Mouse (Mus musculus): ENCODE measurements at regions not wholly inside any gene's neighbourhood (a gene's known extent, or its start where the extent isn't known, plus 50 kb on each side); places are given as distances from the start of the nearest gene placed in this dataset.

DNA sequence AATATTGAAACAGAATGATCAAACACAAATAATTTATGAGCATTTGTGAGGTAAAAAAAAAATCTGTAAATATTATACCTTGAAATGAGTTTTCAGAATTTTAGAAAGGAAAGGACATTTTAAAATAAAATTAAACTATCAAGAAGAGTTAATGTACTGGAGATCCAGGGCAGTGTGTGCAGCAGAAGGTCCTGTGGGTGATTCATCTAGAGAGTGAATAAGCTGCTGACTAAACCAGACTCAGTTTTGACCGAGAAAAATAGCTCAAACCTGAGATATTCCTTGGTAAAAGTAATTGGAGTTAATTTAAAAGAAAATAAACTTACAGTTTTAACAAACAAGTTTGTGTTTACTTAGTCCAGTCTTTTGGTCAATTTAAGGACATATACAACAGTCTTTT, 1118.6 kb upstream of the Celf2 start:
- Histone ChIP-seq H3K9ac (no peak overlapping the region), H3K4me3 (no peak overlapping the region), H3K9me3 (replicated peaks) (no peaks in the 10 kb centered on the region), H3K4me2 (replicated peaks) (no peak overlapping the region), H3K27me3 (no peaks in the 10 kb centered on the region), H3K27ac (no peak overlapping the region), H3K4me1 (no peaks in the 10 kb centered on the region), H3K36me3 (no peaks in the 10 kb centered on the region)
- no peak for ATAC-seq (ENCODE audit: low FRiP score)
- 84% methylated on average over 1 of the region's 1 CpGs for WGBS

DNA sequence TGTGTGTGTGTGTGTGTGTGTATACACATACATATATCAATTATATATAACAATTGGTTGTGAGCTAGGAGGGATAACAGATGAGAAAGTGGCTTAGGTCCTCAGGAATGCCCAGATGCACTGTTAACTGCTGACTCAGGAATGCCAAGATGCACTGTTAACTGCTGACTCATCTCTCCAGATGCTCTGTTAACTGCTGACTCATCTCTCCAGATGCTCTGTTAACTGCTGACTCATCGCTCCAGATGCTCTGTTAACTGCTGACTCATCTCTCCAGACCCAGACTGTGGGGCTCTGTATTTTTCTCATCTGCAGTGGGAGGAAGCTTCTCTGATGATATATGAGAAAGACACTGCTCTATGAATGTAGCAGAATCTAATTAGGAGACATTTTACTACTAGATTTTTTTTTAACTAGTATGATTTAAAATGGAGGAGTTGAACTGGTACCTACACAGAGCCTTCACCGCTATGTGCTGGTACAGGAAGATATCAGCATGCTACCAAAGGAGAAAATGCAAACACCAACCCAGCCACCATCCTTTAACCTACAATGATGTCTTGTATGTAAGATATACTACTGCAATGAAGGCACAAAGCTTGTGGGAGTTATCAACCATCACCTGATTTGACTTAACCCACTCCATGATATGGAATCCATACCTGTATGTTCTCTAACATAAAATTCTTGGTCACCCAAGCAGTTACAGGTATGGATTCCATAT, 1119.3 kb upstream of the Celf2 start:
- Histone ChIP-seq H3K9ac (no peak overlapping the region), H3K4me3 (no peak overlapping the region), H3K4me1 (no peaks in the 10 kb centered on the region), H3K27ac (no peak overlapping the region), H3K9me3 (replicated peaks) (no peaks in the 10 kb centered on the region), H3K4me2 (replicated peaks) (no peak overlapping the region), H3K27me3 (no peaks in the 10 kb centered on the region), H3K36me3 (no peaks in the 10 kb centered on the region)
- 94% methylated on average over 2 of the region's 2 CpGs for WGBS
- ATAC-seq (ENCODE audit: low FRiP score), result no peak

DNA sequence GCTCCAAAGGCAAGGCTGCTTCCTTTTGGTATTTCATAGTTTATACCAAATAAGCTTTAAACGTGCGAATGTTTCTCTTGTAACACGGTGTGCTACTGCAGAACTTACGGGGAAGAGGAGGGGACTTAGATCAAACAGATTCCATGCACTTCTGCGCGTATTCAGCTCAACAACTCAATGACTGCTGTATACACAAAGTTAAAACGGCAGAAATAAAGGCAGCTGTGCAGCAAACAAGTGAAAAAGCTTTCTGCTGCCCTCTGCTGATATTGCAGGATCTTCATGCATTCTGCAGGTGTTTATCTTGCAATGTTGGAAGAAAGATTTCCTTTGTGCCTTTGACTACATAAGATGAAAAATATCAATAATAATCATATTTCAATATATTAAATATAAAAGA, 1128.7 kb upstream of the Celf2 start:
- Histone ChIP-seq H3K27ac (no peak overlapping the region), H3K27me3 (no peaks in the 10 kb centered on the region), H3K4me3 (no peak overlapping the region), H3K9ac (no peak overlapping the region), H3K4me2 (replicated peaks) (no peak overlapping the region), H3K9me3 (replicated peaks) (no peaks in the 10 kb centered on the region), H3K4me1 (no peaks in the 10 kb centered on the region), H3K36me3 (no peaks in the 10 kb centered on the region)
- 49% methylated on average over 7 of the region's 7 CpGs for WGBS
- no peak for ATAC-seq (ENCODE audit: low FRiP score)

DNA sequence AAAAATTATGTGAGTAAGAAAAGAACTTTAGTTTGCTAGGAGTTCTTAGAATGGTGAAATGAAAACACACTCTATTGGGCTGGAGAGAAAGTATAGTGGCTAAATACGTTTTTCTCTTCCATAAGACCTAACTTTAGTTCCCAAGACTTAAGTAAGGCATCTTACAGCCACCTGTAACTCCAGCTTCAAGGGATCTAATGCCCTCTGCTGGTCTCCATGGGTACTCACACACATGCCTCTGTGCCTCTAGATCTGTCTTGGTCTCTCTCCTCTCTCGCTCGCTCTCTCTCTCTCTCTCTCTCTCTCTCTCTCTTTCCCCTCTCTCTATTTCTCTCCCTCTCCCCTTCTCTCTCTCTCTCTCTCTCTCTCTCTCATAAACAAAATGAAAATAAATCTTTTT, 1129.9 kb upstream of the Celf2 start:
- H3K4me2 ChIP-seq (replicated peaks), result no peak overlapping the region
- no peaks in the 10 kb centered on the region for H3K9me3 ChIP-seq (replicated peaks)
- no peaks in the 10 kb centered on the region for H3K4me1 ChIP-seq
- H3K27me3 ChIP-seq, result no peaks in the 10 kb centered on the region
- WGBS, result 38% methylated on average over 3 of the region's 3 CpGs
- H3K9ac ChIP-seq, result no peak overlapping the region
- no peak overlapping the region for H3K27ac ChIP-seq
- ATAC-seq (ENCODE audit: low FRiP score), result no peak
- no peak overlapping the region for H3K4me3 ChIP-seq
- H3K36me3 ChIP-seq, result no peaks in the 10 kb centered on the region

DNA sequence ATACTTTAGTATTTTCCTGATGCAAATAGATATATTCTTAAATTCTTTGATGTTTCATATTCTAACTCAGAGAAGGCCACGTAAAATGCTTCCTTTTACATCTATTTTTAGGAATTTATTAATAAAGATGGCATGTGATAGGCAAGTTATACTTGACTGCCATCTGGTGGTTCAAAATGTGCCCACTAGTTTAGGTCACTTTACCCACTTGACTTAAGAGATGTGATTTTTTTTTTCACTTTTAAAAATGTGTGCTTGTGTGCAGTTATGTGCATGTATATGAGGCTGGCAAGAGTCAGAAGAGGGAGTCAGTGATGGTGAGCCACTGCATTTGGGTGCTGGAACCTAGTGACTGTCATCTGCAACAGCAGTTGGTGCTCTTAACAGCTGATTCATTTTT, 1136.1 kb upstream of the Celf2 start:
- no peak overlapping the region for H3K4me2 ChIP-seq (replicated peaks)
- no peak overlapping the region for H3K9ac ChIP-seq
- H3K4me3 ChIP-seq, result no peak overlapping the region
- no peak overlapping the region for H3K27ac ChIP-seq
- 63% methylated on average over 1 of the region's 1 CpGs for WGBS
- no peaks in the 10 kb centered on the region for H3K4me1 ChIP-seq
- H3K36me3 ChIP-seq, result no peaks in the 10 kb centered on the region
- H3K27me3 ChIP-seq, result no peaks in the 10 kb centered on the region
- ATAC-seq (ENCODE audit: low FRiP score), result no peak
- H3K9me3 ChIP-seq (replicated peaks), result no peaks in the 10 kb centered on the region

DNA sequence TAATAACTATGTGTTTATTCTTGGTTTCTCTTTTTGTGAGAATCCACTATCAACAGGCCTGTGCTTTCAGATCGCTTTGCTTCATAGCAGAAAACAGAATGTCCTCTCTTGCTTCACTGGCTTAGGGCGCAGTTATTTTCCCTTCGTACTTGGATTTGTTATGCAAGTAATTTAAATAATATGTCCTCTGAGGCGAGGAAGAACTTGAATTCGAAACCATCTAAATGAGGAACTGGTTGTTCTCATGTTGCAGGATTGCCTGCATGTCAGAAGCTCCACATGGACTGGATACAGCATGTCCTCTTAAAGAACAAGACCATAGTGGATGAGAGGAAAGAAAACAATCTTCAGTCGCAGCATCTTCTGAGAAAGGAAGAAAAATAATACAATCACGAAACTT, 1151.2 kb upstream of the Celf2 start:
- WGBS, result 86% methylated on average over 7 of the region's 7 CpGs
- no peak overlapping the region for H3K9ac ChIP-seq

DNA sequence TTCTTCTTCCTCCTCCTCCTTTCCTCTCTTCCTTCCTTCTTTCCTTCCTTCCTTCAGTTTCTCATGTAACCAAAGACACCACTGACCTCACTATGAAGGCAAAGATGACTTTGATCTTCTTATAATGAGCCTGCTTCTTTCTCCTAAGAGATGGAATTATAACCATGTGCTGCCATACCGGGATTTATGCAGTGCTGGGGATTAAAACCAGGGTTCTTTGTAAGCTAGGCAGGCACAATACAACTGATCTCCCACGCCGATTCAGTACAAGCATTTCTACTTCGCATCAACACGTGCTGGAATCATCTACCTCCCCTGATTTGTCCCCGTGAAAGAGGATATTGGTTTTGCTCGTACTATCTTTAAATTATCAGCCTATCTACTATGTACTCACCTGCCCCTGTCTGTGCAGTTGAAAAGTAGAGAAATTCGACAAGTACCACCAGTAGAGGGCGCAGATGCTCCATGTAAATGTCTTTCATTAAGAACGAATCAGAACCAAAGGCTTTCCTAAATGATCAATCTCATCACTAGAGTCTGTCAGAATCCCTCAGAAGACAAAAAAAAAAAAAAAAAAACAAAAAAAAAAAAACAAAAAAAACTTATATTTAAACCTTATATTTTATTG, 1164.5 kb upstream of the Celf2 start:
- H3K27ac ChIP-seq, result no peak overlapping the region
- H3K4me2 ChIP-seq (replicated peaks), result no peak overlapping the region
- no peaks in the 10 kb centered on the region for H3K9me3 ChIP-seq (replicated peaks)
- no peak overlapping the region for H3K9ac ChIP-seq
- no peak overlapping the region for H3K4me3 ChIP-seq
- no peaks in the 10 kb centered on the region for H3K27me3 ChIP-seq
- no peaks in the 10 kb centered on the region for H3K36me3 ChIP-seq
- peak; percentile 68 for ATAC-seq (ENCODE audit: low FRiP score)
- no peaks in the 10 kb centered on the region for H3K4me1 ChIP-seq
- 24% methylated on average over 10 of the region's 10 CpGs for WGBS

More for the DNA sequence above, 1151.2 kb upstream of the Celf2 start:
- Histone ChIP-seq H3K27ac (no peak overlapping the region), H3K36me3 (no peaks in the 10 kb centered on the region), H3K4me2 (replicated peaks) (no peak overlapping the region), H3K4me3 (no peak overlapping the region), H3K9me3 (replicated peaks) (no peaks in the 10 kb centered on the region), H3K4me1 (no peaks in the 10 kb centered on the region), H3K27me3 (no peaks in the 10 kb centered on the region)
- no peak for ATAC-seq (ENCODE audit: low FRiP score)

DNA sequence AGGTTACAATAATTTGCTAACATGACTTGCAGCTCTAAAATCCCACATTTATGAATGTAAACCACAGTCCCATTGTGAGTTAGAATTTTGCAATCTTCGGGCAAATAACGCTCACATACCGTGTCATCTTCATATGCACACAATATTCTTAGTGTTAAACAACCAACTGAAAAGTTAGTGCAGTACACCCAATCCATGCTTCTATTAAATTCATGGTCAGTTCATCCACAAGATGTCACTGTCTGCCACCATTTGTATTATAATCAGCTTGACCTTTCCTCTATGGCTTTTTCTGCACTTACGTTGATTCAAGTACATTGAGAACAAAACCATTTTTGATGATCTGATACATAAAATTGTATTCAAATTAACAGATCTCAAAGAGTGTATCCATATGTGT, 1166.2 kb upstream of the Celf2 start:
- Histone ChIP-seq H3K4me2 (replicated peaks) (no peak overlapping the region), H3K27ac (no peak overlapping the region), H3K9ac (no peak overlapping the region), H3K9me3 (replicated peaks) (no peaks in the 10 kb centered on the region), H3K36me3 (no peaks in the 10 kb centered on the region), H3K27me3 (no peaks in the 10 kb centered on the region), H3K4me1 (no peaks in the 10 kb centered on the region), H3K4me3 (no peak overlapping the region)
- WGBS, result 72% methylated on average over 4 of the region's 4 CpGs
- ATAC-seq (ENCODE audit: low FRiP score), result no peak

DNA sequence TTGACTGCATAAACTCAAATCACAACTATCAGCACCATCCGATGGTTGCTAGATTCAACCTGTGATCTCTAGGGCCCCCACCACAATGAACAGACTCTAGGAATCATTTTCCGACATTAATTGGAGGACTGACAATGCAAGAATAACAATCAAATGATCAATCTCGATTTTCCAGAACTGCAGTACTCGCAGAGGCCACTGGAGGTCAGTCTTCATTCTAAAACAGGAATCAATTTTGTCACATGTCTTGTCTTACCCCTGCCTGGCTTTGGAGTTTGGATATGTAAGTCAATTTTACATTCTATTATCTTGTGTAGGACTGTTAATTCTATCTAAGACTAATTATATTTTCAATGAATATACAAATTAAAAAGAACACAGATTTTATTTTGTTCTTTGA, 1167.2 kb upstream of the Celf2 start:
- no peak overlapping the region for H3K4me3 ChIP-seq
- no peaks in the 10 kb centered on the region for H3K9me3 ChIP-seq (replicated peaks)
- H3K27me3 ChIP-seq, result no peaks in the 10 kb centered on the region
- WGBS, result 18% methylated on average over 4 of the region's 4 CpGs
- H3K4me1 ChIP-seq, result no peaks in the 10 kb centered on the region
- no peak overlapping the region for H3K4me2 ChIP-seq (replicated peaks)
- ATAC-seq (ENCODE audit: low FRiP score), result no peak
- no peak overlapping the region for H3K9ac ChIP-seq
- no peaks in the 10 kb centered on the region for H3K36me3 ChIP-seq
- H3K27ac ChIP-seq, result no peak overlapping the region

DNA sequence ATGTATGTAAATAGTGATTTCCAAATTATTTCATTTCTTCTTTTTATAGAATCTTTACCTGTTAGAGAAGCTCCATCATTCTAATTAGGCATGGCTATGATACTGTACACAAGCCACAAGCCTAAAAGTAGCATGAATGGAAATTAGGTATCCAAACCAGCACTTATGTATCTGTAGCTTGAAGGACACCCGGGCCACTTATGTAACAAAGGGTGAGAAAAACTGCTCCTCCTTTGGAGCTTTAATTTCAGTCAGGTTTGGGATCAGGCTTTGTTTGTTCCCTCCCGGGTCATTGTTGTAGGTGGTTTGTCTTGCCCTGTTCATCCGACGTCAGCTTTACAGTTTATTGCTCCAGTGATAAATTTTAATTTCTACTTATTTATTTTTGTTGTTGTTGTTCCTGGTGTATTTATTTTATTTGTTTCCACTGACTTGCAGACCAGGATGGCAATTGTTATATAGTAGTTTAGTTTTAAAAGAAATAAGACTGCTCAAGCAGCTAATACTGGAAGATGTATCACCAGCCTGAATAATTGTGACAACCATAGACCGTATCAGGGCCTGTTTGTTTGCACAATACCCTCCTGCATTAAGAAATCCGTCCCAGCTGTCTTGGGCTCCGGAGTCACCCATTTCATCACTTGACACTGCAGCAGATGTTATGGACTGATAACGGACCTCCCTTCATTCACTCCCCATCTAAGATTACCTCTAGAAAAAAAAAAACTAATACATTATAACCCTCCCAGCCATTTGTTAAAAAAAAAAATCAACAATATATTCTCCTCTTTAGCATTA, 1181.7 kb upstream of the Celf2 start:
- H3K4me1 ChIP-seq, result no peaks in the 10 kb centered on the region
- H3K9me3 ChIP-seq (replicated peaks), result no peaks in the 10 kb centered on the region
- H3K27me3 ChIP-seq, result no peaks in the 10 kb centered on the region
- ATAC-seq (ENCODE audit: low FRiP score), result peak; percentile 73
- H3K27ac ChIP-seq, result no peak overlapping the region
- WGBS, result 46% methylated on average over 8 of the region's 8 CpGs
- no peak overlapping the region for H3K9ac ChIP-seq
- no peak overlapping the region for H3K4me3 ChIP-seq
- H3K4me2 ChIP-seq (replicated peaks), result no peak overlapping the region
- no peaks in the 10 kb centered on the region for H3K36me3 ChIP-seq

DNA sequence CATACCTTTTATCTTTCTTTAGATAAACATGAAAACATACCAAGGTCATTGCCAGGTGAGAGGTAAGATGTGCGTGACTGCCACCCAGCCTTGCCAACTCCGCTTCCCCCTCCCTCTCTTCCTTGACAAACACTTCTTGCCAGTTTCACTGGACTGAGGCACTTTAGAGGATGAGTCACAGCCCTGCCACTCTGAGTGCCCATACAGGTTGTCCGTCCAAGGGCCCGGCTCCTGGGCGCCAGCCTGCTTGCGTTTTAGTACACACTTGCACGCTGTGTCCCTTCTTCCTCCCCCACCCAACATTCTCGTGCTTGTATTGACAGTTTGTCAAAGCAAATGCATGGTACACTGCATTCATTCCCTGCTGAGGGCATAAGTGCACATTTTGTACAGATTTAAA, 1151.7 kb upstream of the 4930412O13Rik start:
- no peaks in the 10 kb centered on the region for H3K4me1 ChIP-seq
- H3K27me3 ChIP-seq, result no peaks in the 10 kb centered on the region
- no peak for ATAC-seq (ENCODE audit: low FRiP score)
- H3K9ac ChIP-seq, result no peak overlapping the region
- no peaks in the 10 kb centered on the region for H3K9me3 ChIP-seq (replicated peaks)
- no peak overlapping the region for H3K4me3 ChIP-seq
- H3K36me3 ChIP-seq, result no peaks in the 10 kb centered on the region
- no peak overlapping the region for H3K4me2 ChIP-seq (replicated peaks)
- H3K27ac ChIP-seq, result no peak overlapping the region
- 76% methylated on average over 8 of the region's 8 CpGs for WGBS

DNA sequence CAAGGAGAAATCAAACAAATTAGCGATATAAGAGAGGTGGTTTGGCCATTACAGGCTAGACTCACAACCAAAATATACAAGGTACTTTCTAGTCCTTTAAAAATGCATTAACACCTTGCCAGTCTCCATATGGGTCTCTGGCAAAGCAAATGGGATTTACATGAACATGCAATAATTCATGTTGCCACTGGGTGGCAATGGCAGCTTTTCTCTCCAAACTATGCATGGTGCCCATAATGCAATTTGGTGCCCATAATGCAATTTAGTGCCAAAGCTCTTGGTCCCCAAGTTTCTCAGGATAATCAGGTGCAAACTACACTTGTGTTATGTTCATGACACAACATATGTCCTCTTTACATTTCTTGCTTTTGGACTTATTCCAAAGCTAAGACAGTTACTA, 1126.9 kb upstream of the 4930412O13Rik start:
- peak; percentile 32; the same call in 1 of the 2 replicates for ATAC-seq (ENCODE audit: low FRiP score)
- no peak overlapping the region for H3K27ac ChIP-seq
- WGBS, result 15% methylated on average over 1 of the region's 1 CpGs

More for the DNA sequence above, 1126.9 kb upstream of the 4930412O13Rik start:
- no peaks in the 10 kb centered on the region for H3K36me3 ChIP-seq
- no peak overlapping the region for H3K4me2 ChIP-seq (replicated peaks)
- no peaks in the 10 kb centered on the region for H3K9me3 ChIP-seq (replicated peaks)
- H3K27me3 ChIP-seq, result no peaks in the 10 kb centered on the region
- H3K4me3 ChIP-seq, result no peak overlapping the region
- H3K4me1 ChIP-seq, result no peaks in the 10 kb centered on the region
- H3K9ac ChIP-seq, result no peak overlapping the region
